Mouse (Mus musculus) brain, embryonic 14.5 days (tissue): ENCODE results near the gene Apoa1. TPM values are rescaled to one million over a fixed set of nuclear protein-coding genes. Genes with fewer than 3 reads are reported as not detected.

ENCODE experiments used
- DNase-seq: peaks from one replicate; pipeline ENCODE4 v3.0.0-alpha.2; 2011; ENCODE audit warnings: low read depth
- CTCF ChIP-seq: fragments of 200-500 bp; IDR thresholded peaks from 2 replicates; pipeline ENCODE4 v1.5.1; 2012; ENCODE audit warnings: inconsistent platforms, mild to moderate bottlenecking, moderate library complexity, borderline replicate concordance; ENCODE audit not compliant: insufficient read depth, insufficient read length; ENCODE audit errors: extremely low read depth
- POLR2A ChIP-seq: fragments of 200-500 bp; IDR thresholded peaks from 2 replicates; pipeline ENCODE4 v1.6.1; 2012; ENCODE audit warnings: mild to moderate bottlenecking, inconsistent platforms, borderline replicate concordance; ENCODE audit not compliant: poor library complexity, insufficient read depth, insufficient read length, severe bottlenecking; ENCODE audit errors: extremely low read depth
- polyA plus RNA-seq: library from polyadenylated mRNA; depleted of rRNA; stranded (reverse); fragments of >200 nt; gene quantifications from 2 replicates; pipeline ENCODE4 v1.2.3, GENCODE M21; 2012

Apoa1 gene
- polyA plus RNA-seq, 1 experiment = 3.0 TPM

DNA sequence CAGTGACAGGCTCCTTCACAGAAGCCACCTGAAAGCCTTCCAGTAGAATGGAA is 7.0 kb downstream of the Apoa1 start, which contains the start of gene Apoc3:
Gene Apoc3, minus strand, starts transcription at position 41 of the 53 bp plus-strand sequence.
- TF ChIP-seq CTCF = no peak
- TF ChIP-seq POLR2A = no peak
- no peak for DNase-seq

GRCm38 (mm10) chr9:46235649-46236048 is 7.3 kb downstream of the Apoa1 start:
- TF ChIP-seq POLR2A (no peak), CTCF (no peak)
- DNase-seq = no peak

- no peak for DNase-seq
- TF ChIP-seq POLR2A (no peak), CTCF (no peak)
These were observed 10.5 kb downstream of the Apoa1 start for GRCm38 (mm10) chr9:46238850-46239249.

GRCm38 (mm10) chr9:46240526-46241153 is 12.3 kb downstream of the Apoa1 start, which contains the start of gene Apoa4:
Apoa4 (plus strand) TSS chr9:46240696.
- TF ChIP-seq CTCF = no peak
- no peak for TF ChIP-seq POLR2A

GRCm38 (mm10) chr9:46241818-46242217 is 13.4 kb downstream of the Apoa1 start:
- no peak for TF ChIP-seq POLR2A
- TF ChIP-seq CTCF = no peak

More at GRCm38 (mm10) chr9:46240526-46241153, 12.3 kb downstream of the Apoa1 start, which contains the start of gene Apoa4:
- no peak for DNase-seq

GRCm38 (mm10) chr9:46243122-46243521 is 14.7 kb downstream of the Apoa1 start:
- TF ChIP-seq CTCF (no peak), POLR2A (no peak)
- DNase-seq = no peak

More at GRCm38 (mm10) chr9:46241818-46242217, 13.4 kb downstream of the Apoa1 start:
- no peak for DNase-seq

DNA sequence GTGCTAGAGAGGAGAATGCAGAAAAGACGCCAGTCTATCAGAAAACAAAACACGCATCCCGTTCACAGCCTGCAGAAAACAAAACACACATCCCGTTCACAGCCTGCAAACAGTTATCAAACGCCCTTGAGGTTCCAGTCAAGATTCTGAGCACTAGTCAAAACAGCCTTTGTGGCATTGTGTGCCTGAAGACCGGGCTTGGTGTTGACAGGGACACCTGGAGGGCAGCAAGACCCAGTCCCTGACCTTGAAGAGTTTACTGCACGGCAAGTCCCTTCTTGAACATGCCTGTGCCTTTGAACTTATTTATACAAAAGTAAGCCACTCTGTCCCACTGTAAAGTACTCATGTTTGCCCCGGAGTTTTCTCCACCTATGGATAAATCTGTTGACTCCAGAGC is 15.2 kb downstream of the Apoa1 start:
- no peak for TF ChIP-seq CTCF
- no peak for TF ChIP-seq POLR2A
- no peak for DNase-seq

- peak; percentile 90 for TF ChIP-seq CTCF
- no peak for TF ChIP-seq POLR2A
- DNase-seq = peak; percentile 92
These were observed 18.5 kb downstream of the Apoa1 start for GRCm38 (mm10) chr9:46246752-46247324.

DNA sequence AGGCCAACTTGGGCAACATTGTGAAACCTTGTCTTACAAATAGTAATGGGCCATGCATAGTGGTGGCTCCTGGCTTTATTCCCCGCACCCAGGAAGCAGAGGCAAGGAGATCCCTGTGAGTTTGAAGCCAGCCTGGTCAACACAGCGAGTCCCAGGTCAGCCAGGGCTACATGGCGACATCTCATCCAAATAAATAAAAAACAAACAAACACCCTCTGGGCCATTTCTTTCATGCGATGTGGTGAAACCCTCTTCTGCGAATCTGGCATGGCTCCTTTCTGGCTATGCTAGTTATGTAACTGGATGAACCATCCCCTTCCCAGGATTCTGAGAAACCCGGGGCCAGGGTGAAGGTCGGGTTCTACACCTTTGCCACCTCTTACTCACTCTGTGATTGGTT is 27.8 kb downstream of the Apoa1 start:
- no peak for DNase-seq
- TF ChIP-seq POLR2A = no peak
- TF ChIP-seq CTCF = no peak

- DNase-seq = no peak
- TF ChIP-seq POLR2A (no peak), CTCF (no peak)
These were observed 28.4 kb downstream of the Apoa1 start for GRCm38 (mm10) chr9:46256658-46257385.

- no peak for TF ChIP-seq POLR2A
- TF ChIP-seq CTCF = no peak
- no peak for DNase-seq
These were observed 29.2 kb downstream of the Apoa1 start for GRCm38 (mm10) chr9:46257546-46257945.

GRCm38 (mm10) chr9:46259111-46259510 is 30.7 kb downstream of the Apoa1 start:
- TF ChIP-seq CTCF = no peak
- no peak for TF ChIP-seq POLR2A
- no peak for DNase-seq
